Mouse (Mus musculus) adrenal gland, postnatal 0 days (tissue): ENCODE measurements around the gene Itga5. TPM values are rescaled to one million over a fixed set of nuclear protein-coding genes. Genes with fewer than 3 reads are reported as not detected.

Source experiments
- microRNA-seq: library from miRNA; unstranded; fragments of <30 nt; microRNA quantifications from one replicate; pipeline ENCODE4, GENCODE M21; 2016; ENCODE audit warnings: borderline replicate concordance; ENCODE audit not compliant: insufficient number of aligned reads
- polyA plus RNA-seq: library from polyadenylated mRNA; unstranded; fragments of >200 nt; fragmentation: Nextera tagmentation; extraction: Ambion mirVana; gene quantifications from 2 replicates; pipeline ENCODE4 v1.2.1, GENCODE M21; 2015

The Itga5 gene
- polyA plus RNA-seq: 15.5 and 23.6 TPM in 2 replicates

GRCm38 (mm10) chr15:103366376-103367149 is at the start of gene Itga5:
Gene Itga5, minus strand, starts transcription at chr15:103366763.

GRCm38 (mm10) chr15:103339961-103340337 is 26.6 kb downstream of the Itga5 start, which contains the start of gene Zfp385a:
Gene Zfp385a, minus strand, starts transcription at chr15:103340093.

DNA sequence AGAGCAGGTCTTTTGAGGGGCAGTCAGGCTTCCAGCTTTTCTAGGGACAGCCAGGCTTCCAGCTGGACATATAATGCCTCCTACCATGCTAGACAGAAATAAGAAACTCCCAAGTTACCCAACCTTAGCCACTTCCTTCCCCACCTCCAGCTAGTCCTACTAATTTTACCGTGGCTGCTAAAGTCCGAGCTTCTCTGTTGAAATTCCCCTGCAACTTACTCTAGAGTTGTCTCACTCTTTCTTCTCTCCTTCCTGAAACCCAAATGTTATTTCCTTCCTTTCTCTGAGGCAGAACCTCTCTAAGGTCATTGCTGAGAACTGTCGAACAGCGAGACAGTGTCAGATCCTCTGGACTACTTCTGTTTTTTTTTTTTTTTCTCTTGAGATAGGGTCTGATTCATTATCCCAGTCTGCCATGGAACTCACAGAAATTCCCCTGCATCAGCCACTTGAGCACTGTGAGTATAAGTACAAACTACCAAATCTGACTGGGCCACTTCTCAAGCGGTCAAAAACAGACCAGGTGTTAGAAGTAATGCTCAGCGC is 56.1 kb downstream of the Itga5 start, which contains the start of gene Gpr84:
Gpr84 (minus strand) TSS at position 248 of the 546 bp plus-strand sequence.

Small RNA genes within 50 kb of the gene (microRNA-seq; reads per million reads assigned to microRNA genes)
- not detected for gene Mir6963

Other genes starting within 250 kb of the Itga5 start
- gene Smug1, start 199.7 kb downstream of the Itga5 start, polyA plus RNA-seq: 8.1 and 8.4 TPM in 2 replicates
- 33.2 and 37.1 TPM in 2 replicates for gene Cbx5, start 126.9 kb downstream of the Itga5 start, polyA plus RNA-seq
- 308 and 337 TPM in 2 replicates for gene Hnrnpa1, start 126.3 kb downstream of the Itga5 start, polyA plus RNA-seq
- 4.9 and 5.9 TPM in 2 replicates for gene Nfe2, start 108.4 kb downstream of the Itga5 start, polyA plus RNA-seq
- 130 and 176 TPM in 2 replicates for gene Copz1, start 94.0 kb downstream of the Itga5 start, polyA plus RNA-seq
- 0.23 TPM in 1 of 2 replicates, not detected in the other for gene Gpr84, start 56.2 kb downstream of the Itga5 start, polyA plus RNA-seq
- 12.3 and 16.7 TPM in 2 replicates for gene Zfp385a, start 26.7 kb downstream of the Itga5 start, polyA plus RNA-seq
- 0.32 TPM in 1 of 2 replicates, not detected in the other for gene Gtsf1, start 63.7 kb upstream of the Itga5 start, polyA plus RNA-seq
- gene Gtsf2, start 81.7 kb upstream of the Itga5 start, polyA plus RNA-seq: not detected in 2 replicates
- gene Nckap1l, start 87.0 kb upstream of the Itga5 start, polyA plus RNA-seq: 2.2 and 2.7 TPM in 2 replicates
- gene Pde1b, start 136.3 kb upstream of the Itga5 start, polyA plus RNA-seq: 1.9 and 3.9 TPM in 2 replicates
- gene Ppp1r1a, start 171.2 kb upstream of the Itga5 start, polyA plus RNA-seq: 4.1 and 16.2 TPM in 2 replicates
- gene Glycam1, start 198.3 kb upstream of the Itga5 start, polyA plus RNA-seq: not detected in 2 replicates